Comparison of ENCODE assay signal across 14 mouse cellular contexts in the genomic region with DNA sequence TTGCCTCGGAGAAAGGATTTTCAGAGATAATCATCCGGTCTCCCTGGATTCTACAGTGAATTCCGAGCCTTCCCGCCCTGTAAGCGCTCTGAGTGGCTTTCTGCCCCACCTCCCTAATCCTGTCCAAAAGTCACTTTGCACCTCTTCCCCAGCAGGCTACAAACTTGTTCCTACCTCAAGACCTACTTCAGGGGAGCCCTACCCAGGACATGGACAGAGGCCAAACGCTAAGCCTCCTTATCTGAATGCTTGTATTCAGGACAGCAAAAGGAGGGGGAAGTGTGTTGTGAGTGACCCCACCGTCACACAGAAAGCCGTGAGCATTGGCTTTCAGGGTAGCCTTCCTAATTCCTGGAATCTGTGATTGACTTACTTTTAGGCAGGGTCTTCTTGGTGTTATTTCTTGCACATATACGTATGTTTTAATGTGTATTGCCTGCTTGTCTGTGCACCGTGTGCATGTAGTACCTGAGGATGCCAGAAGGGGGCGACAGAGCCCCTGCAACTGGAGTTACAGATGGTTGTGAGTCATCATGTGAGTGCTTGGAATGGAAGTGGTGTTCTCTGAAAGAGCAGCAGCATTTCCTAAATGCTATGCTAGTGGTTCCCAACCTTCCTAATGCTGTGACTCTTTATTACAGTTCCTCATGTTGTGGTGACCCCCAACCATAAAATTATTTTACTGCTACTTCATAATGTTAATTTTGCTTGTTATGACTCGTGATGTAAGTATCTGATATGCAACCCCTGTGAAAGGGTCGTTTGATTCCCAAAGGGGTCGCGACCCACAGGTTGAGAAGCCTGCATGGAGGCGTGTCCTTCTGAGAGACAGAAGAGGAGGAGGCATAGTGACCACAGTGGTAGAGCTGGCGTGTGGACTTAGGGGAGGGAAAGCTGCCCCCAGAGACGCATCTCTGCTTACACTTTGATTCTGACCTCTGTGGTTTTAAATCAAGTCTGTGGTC. TPM values are rescaled to one million over a fixed set of nuclear protein-coding genes. Genes with fewer than 3 reads are reported as not detected.
DNase-seq lines count a peak whose midpoint lies in the region; ATAC-seq and TF ChIP-seq lines count a peak whose summit lies in the region.
"Had no signal": no experiment of that assay in that cellular context is flagged by ENCODE, and none has a peak within 500 bp of the region (broad histone marks: within the 10 kb centered on the region; RNA-seq: fewer than 3 reads in every experiment).

No protein-coding gene starts in this region.

- no peak overlapping the region for H3K4me3 ChIP-seq in gastrocnemius, adult 2 months
- no peak overlapping the region for H3K4me3 ChIP-seq in midbrain, postnatal 0 days (ENCODE audit: low read depth, low read length)
- no peak overlapping the region for H3K4me3 ChIP-seq in midbrain, embryonic 13.5 days (replicated peaks)
- no peak overlapping the region for H3K4me3 ChIP-seq in testis, adult 2 months (ENCODE audit: control insufficient read depth, low read depth, low read length)
- H3K4me3 ChIP-seq: limb, embryonic 13.5 days had no signal

- 81% methylated on average over 18 of the region's 18 CpGs for WGBS in midbrain, postnatal 0 days
- 84% methylated on average over 18 of the region's 18 CpGs for WGBS in midbrain, embryonic 13.5 days

- H3K27ac ChIP-seq in gastrocnemius, adult 2 months, result no peak overlapping the region
- H3K27ac ChIP-seq in midbrain, postnatal 0 days (ENCODE audit: low read depth, low read length), result no peak overlapping the region
- no peak overlapping the region for H3K27ac ChIP-seq in midbrain, embryonic 13.5 days
- no peak overlapping the region for H3K27ac ChIP-seq in testis, adult 2 months (ENCODE audit: control insufficient read depth, insufficient read depth, low read depth, low read length)
- H3K27ac ChIP-seq: limb, embryonic 13.5 days had no signal

- no peaks in the 10 kb centered on the region for H3K9me3 ChIP-seq in midbrain, postnatal 0 days (ENCODE audit: low read length)
- no peaks in the 10 kb centered on the region for H3K9me3 ChIP-seq in midbrain, embryonic 13.5 days

- TF ChIP-seq POLR2A in testis, adult 2 months (IDR thresholded peaks at IDR 0.05; ENCODE audit: control insufficient read depth, low read depth, low read length), result no peak

- no peak for DNase-seq in gastrocnemius, adult 2 months
- no peak for DNase-seq in gastrocnemius, postnatal 10 days
- no peak for DNase-seq in midbrain, postnatal 0 days (ENCODE audit: low spot score)
- DNase-seq in induced T-regulatory cell, adult 2 months (ENCODE audit: low read depth), result peak; percentile 55
- DNase-seq in cerebellum, adult 11-12 months, result no peak
- DNase-seq in left cerebral cortex, postnatal 4 days, result no peak
- DNase-seq: gastrocnemius, postnatal 14 days; heart, postnatal 36 days; kidney, postnatal 14 days had no signal

- ATAC-seq in midbrain, postnatal 0 days (ENCODE audit: low FRiP score), result no peak
- no peak for ATAC-seq in midbrain, embryonic 13.5 days

- intact Hi-C loops in gastrocnemius, adult 2 months (cut with DNase I), result no loop called here
- intact Hi-C loops in left cerebral cortex, postnatal 4 days (cut with DNase I), result no loop called here

- H3K9ac ChIP-seq in midbrain, postnatal 0 days (replicated peaks; ENCODE audit: low read length, poor library complexity, severe bottlenecking), result no peak overlapping the region
- H3K9ac ChIP-seq in midbrain, embryonic 13.5 days (replicated peaks), result no peak overlapping the region
- H3K9ac ChIP-seq: limb, embryonic 13.5 days had no signal

- peaks cover 17% of the 10 kb centered on the region for H3K27me3 ChIP-seq in midbrain, postnatal 0 days (ENCODE audit: insufficient read depth, low read length)
- peaks cover 38% of the 10 kb centered on the region for H3K27me3 ChIP-seq in midbrain, embryonic 13.5 days
- H3K27me3 ChIP-seq in testis, adult 2 months (ENCODE audit: control insufficient read depth, insufficient read depth, low read length), result no peaks in the 10 kb centered on the region

- peaks cover 9% of the 10 kb centered on the region; the same call in 1 of the 2 replicates for H3K4me1 ChIP-seq in midbrain, postnatal 0 days (ENCODE audit: insufficient read depth, low read length)
- H3K4me1 ChIP-seq in midbrain, embryonic 13.5 days (replicated peaks), result peaks cover 9% of the 10 kb centered on the region; the same call in 1 of the 2 replicates
- peaks cover 4% of the 10 kb centered on the region; the same call in 1 of the 2 replicates for H3K4me1 ChIP-seq in testis, adult 2 months (ENCODE audit: control insufficient read depth, insufficient read depth, low read length)

- H3K36me3 ChIP-seq in midbrain, postnatal 0 days (ENCODE audit: insufficient read depth, low read length), result no peaks in the 10 kb centered on the region
- no peaks in the 10 kb centered on the region for H3K36me3 ChIP-seq in midbrain, embryonic 13.5 days
- no peaks in the 10 kb centered on the region for H3K36me3 ChIP-seq in testis, adult 2 months (ENCODE audit: control insufficient read depth, insufficient read depth, low read length)
- H3K36me3 ChIP-seq: limb, embryonic 13.5 days had no signal

- no peak overlapping the region for H3K4me2 ChIP-seq in midbrain, postnatal 0 days (ENCODE audit: low read depth, low read length, poor library complexity, severe bottlenecking)
- H3K4me2 ChIP-seq in midbrain, embryonic 13.5 days (replicated peaks), result no peak overlapping the region
- H3K4me2 ChIP-seq: limb, embryonic 13.5 days; midbrain, embryonic 11.5 days had no signal

- TF ChIP-seq CTCF in gastrocnemius, adult 2 months (IDR thresholded peaks at IDR 0.05), result peak; percentile 51
- TF ChIP-seq CTCF in midbrain, postnatal 0 days (IDR thresholded peaks at IDR 0.05), result peak; percentile 61
- TF ChIP-seq CTCF in testis, adult 2 months (IDR thresholded peaks at IDR 0.05; ENCODE audit: control insufficient read depth, insufficient read depth, insufficient replicate concordance, low read depth, low read length), result peak; percentile 94; the same call in 1 of the 2 replicates

RNA-seq across cellular contexts. Expression of a gene that starts 6.1 kb away (rescaled TPM):
- not detected for total RNA-seq in gastrocnemius, adult 2 months (2021)
- total RNA-seq in gastrocnemius, postnatal 10 days (2021), result 1 to 10 TPM in 1 of 2 experiments, under 1 TPM in 1; 0.61 to 1.9 TPM
- 248 and 284 TPM in 2 replicates for total RNA-seq in midbrain, postnatal 0 days (2014; rRNA removed)
- polyA plus RNA-seq in midbrain, postnatal 0 days (2015; fragmentation: Nextera tagmentation; extraction: Ambion mirVana), result 180 and 212 TPM in 2 replicates
- 10.1 and 14.0 TPM in 2 replicates for polyA plus RNA-seq in midbrain, embryonic 13.5 days (2015; fragmentation: Nextera tagmentation; extraction: Ambion mirVana)
- 0.13 and 0.23 TPM in 2 replicates for polyA plus RNA-seq in testis, adult 2 months (2012; rRNA removed)
- total RNA-seq in left cerebral cortex, postnatal 4 days (2021), result 100 to 1,000 TPM; 183 to 192 TPM

RNA-seq across cellular contexts. Expression of a gene that starts 21.3 kb away (rescaled TPM):
- total RNA-seq in gastrocnemius, adult 2 months (2021), result not detected
- total RNA-seq in gastrocnemius, postnatal 10 days (2021), result not detected
- 2.4 and 3.0 TPM in 2 replicates for total RNA-seq in midbrain, postnatal 0 days (2014; rRNA removed)
- polyA plus RNA-seq in midbrain, postnatal 0 days (2015; fragmentation: Nextera tagmentation; extraction: Ambion mirVana), result 0.83 and 0.85 TPM in 2 replicates
- polyA plus RNA-seq in midbrain, embryonic 13.5 days (2015; fragmentation: Nextera tagmentation; extraction: Ambion mirVana), result 0.14 and 0.55 TPM in 2 replicates
- 14.0 and 15.7 TPM in 2 replicates for polyA plus RNA-seq in testis, adult 2 months (2012; rRNA removed)
- under 1 TPM; 0.40 to 0.46 TPM for total RNA-seq in left cerebral cortex, postnatal 4 days (2021)
- total RNA-seq: adrenal gland, postnatal 4 days; heart, postnatal 36 days had no signal
- polyA plus RNA-seq: midbrain, embryonic 11.5 days had no signal

RNA-seq across cellular contexts. Expression of a gene that starts 35.2 kb away (rescaled TPM):
- total RNA-seq in gastrocnemius, adult 2 months (2021), result 10 to 100 TPM in 1 of 2 experiments, 1 to 10 TPM in 1; 9.1 to 17.2 TPM
- total RNA-seq in gastrocnemius, postnatal 10 days (2021), result 10 to 100 TPM; 72.4 to 87.7 TPM
- total RNA-seq in midbrain, postnatal 0 days (2014; rRNA removed), result 22.4 and 37.1 TPM in 2 replicates
- polyA plus RNA-seq in midbrain, postnatal 0 days (2015; fragmentation: Nextera tagmentation; extraction: Ambion mirVana), result 8.2 and 8.8 TPM in 2 replicates
- 61.9 and 77.6 TPM in 2 replicates for polyA plus RNA-seq in midbrain, embryonic 13.5 days (2015; fragmentation: Nextera tagmentation; extraction: Ambion mirVana)
- 0.26 and 0.51 TPM in 2 replicates for polyA plus RNA-seq in testis, adult 2 months (2012; rRNA removed)
- total RNA-seq in left cerebral cortex, postnatal 4 days (2021), result 10 to 100 TPM; 25.8 to 25.9 TPM

RNA-seq across cellular contexts. Expression of a gene that starts 36.8 kb away (rescaled TPM):
- total RNA-seq in gastrocnemius, adult 2 months (2021), result 10 to 100 TPM; 17.9 to 19.6 TPM
- total RNA-seq in gastrocnemius, postnatal 10 days (2021), result 10 to 100 TPM; 12.5 to 14.7 TPM
- 7.8 and 18.5 TPM in 2 replicates for total RNA-seq in midbrain, postnatal 0 days (2014; rRNA removed)
- polyA plus RNA-seq in midbrain, postnatal 0 days (2015; fragmentation: Nextera tagmentation; extraction: Ambion mirVana), result 32.3 and 35.7 TPM in 2 replicates
- 28.1 and 28.3 TPM in 2 replicates for polyA plus RNA-seq in midbrain, embryonic 13.5 days (2015; fragmentation: Nextera tagmentation; extraction: Ambion mirVana)
- 6.7 and 6.9 TPM in 2 replicates for polyA plus RNA-seq in testis, adult 2 months (2012; rRNA removed)
- 10 to 100 TPM; 26.5 to 30.6 TPM for total RNA-seq in left cerebral cortex, postnatal 4 days (2021)

RNA-seq across cellular contexts. Expression of a gene that starts 52.2 kb away (rescaled TPM):
- total RNA-seq in gastrocnemius, adult 2 months (2021), result 10 to 100 TPM; 37.9 to 52.0 TPM
- total RNA-seq in gastrocnemius, postnatal 10 days (2021), result 10 to 100 TPM; 52.5 to 57.1 TPM
- total RNA-seq in midbrain, postnatal 0 days (2014; rRNA removed), result 85.2 and 123 TPM in 2 replicates
- 166 and 176 TPM in 2 replicates for polyA plus RNA-seq in midbrain, postnatal 0 days (2015; fragmentation: Nextera tagmentation; extraction: Ambion mirVana)
- polyA plus RNA-seq in midbrain, embryonic 13.5 days (2015; fragmentation: Nextera tagmentation; extraction: Ambion mirVana), result 154 and 157 TPM in 2 replicates
- 61.7 and 61.8 TPM in 2 replicates for polyA plus RNA-seq in testis, adult 2 months (2012; rRNA removed)
- total RNA-seq in left cerebral cortex, postnatal 4 days (2021), result 10 to 100 TPM; 59.0 to 66.1 TPM

Comparison
In these comparisons a context has a peak if more than half of its experiments do, and no peak if none do; other contexts are left out.
1. RNA of a gene that starts 6.1 kb away (total RNA-seq): 248 to 284 TPM in midbrain, postnatal 0 days and 183 to 192 TPM in left cerebral cortex, postnatal 4 days; 0.61 to 1.9 TPM in gastrocnemius, postnatal 10 days and not detected in gastrocnemius, adult 2 months; every median in the first group is over 10 times any median in the second.
2. Peak in every context shown above with its lines, with median percentiles within 50 percentile points of each other: CTCF ChIP-seq.